Mouse (Mus musculus): ENCODE measurements at regions not wholly inside any gene's neighbourhood (a gene's known extent, or its start where the extent isn't known, plus 50 kb on each side); places are given as distances from the start of the nearest gene placed in this dataset.

DNA sequence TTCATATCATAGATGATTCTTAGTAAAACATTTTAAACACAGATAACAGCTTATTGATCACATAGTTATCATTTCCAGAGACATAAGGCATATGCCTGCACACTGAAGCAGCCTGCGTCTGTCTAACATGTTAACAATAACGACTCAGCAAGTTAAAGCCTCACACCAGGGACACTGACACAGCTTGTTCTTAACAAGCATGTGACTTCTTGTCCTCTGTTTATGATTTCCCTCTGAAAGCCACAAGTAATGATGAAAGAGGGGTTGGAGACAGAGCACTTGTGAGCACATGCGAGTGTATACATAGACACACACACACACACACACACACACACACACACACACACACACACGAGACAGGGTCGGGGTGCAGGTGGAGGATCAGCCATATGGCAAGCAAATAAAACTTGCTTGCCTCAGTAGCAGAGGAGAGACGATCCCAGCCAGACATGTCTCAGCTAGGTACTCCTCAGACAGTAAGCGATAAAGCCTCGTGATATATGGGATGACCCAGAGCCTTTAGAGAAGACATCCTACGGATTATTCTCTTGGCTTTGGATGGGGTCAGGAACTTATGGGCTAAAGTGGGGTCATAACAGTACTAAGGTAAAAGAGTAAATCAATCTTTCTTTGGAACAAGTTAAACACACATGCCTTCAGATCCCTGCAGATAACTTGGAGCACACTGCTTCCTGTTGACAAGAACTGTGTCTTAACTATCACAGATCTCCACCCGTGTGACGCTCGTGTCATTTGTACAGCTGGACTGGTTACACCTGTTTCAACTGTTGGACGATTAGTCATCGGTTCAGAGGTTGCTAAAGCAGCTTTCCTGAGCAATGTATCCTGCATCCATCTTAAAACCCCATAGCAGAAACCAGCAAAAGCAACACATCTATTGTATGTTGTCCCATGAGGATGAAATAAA is 51.4 kb upstream of the Ralgps2 start:
- no peak for DNase-seq

DNA sequence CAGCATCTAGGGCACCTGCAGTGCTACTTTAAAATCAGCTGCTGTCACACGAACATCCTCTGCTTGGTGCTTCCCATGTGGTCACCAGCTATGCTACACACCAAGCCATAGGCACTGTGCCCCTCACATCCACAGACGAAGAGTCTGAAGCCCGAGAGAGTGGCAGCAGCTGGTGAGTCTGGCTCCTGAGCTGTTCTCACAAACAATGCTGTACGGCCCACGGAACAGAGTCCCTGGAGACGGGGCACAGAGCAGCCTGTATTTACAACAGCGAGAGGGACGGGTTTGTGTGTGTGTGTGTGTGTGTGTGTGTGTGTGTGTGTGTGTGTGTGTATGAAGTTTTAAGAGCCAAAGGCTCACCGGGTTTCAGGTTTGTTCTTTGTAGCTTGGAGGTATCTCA is 50.7 kb upstream of the Ralgps2 start:
- DNase-seq: no peak

- DNase-seq: no peak
Observed at GRCm38 (mm10) chr1:156989149-156989785, 49.8 kb upstream of the Ralgps2 start.
